Mouse (Mus musculus): ENCODE results near the gene Arhgef3.

Arhgef3 gene

GRCm38 (mm10) chr14:27371669-27372076, 257.0 kb downstream of the Arhgef3 start:
- DNase-seq (ENCODE audit: low read depth, low spot score) = no peak

- DNase-seq (ENCODE audit: low read depth, low spot score) = no peak
These were observed 258.8 kb downstream of the Arhgef3 start for GRCm38 (mm10) chr14:27373498-27373897.

- DNase-seq (ENCODE audit: low read depth, low spot score) = no peak
These were observed 261.5 kb downstream of the Arhgef3 start for GRCm38 (mm10) chr14:27376115-27376648.

- no peak for DNase-seq (ENCODE audit: low read depth, low spot score)
These were observed 264.0 kb downstream of the Arhgef3 start for GRCm38 (mm10) chr14:27378669-27379068.

- no peak for DNase-seq (ENCODE audit: low read depth, low spot score)
These were observed 264.7 kb downstream of the Arhgef3 start for GRCm38 (mm10) chr14:27379404-27379803.

GRCm38 (mm10) chr14:27381459-27381858, 266.8 kb downstream of the Arhgef3 start:
- no peak for DNase-seq (ENCODE audit: low read depth, low spot score)

- DNase-seq (ENCODE audit: low read depth, low spot score) = no peak
These were observed 268.7 kb downstream of the Arhgef3 start for GRCm38 (mm10) chr14:27383321-27383830.

- DNase-seq (ENCODE audit: low read depth, low spot score) = no peak
These were observed 269.4 kb downstream of the Arhgef3 start for GRCm38 (mm10) chr14:27384143-27384542.

GRCm38 (mm10) chr14:27388616-27389015, 273.9 kb downstream of the Arhgef3 start:
- no peak for DNase-seq (ENCODE audit: low read depth, low spot score)

- peak; percentile 42 for DNase-seq (ENCODE audit: low read depth, low spot score)
These were observed 275.0 kb downstream of the Arhgef3 start for GRCm38 (mm10) chr14:27389722-27390121.

GRCm38 (mm10) chr14:27390663-27391062, 276.0 kb downstream of the Arhgef3 start:
- no peak for DNase-seq (ENCODE audit: low read depth, low spot score)

- no peak for DNase-seq (ENCODE audit: low read depth, low spot score)
These were observed 277.1 kb downstream of the Arhgef3 start for GRCm38 (mm10) chr14:27391776-27392308.

- DNase-seq (ENCODE audit: low read depth, low spot score) = peak; percentile 44
These were observed 278.0 kb downstream of the Arhgef3 start for GRCm38 (mm10) chr14:27392660-27393059.

- DNase-seq (ENCODE audit: low read depth, low spot score) = no peak
These were observed 279.1 kb downstream of the Arhgef3 start for GRCm38 (mm10) chr14:27393806-27394205.

GRCm38 (mm10) chr14:27396424-27396823, 281.7 kb downstream of the Arhgef3 start:
- DNase-seq (ENCODE audit: low read depth, low spot score) = no peak

GRCm38 (mm10) chr14:27397526-27397925, 282.8 kb downstream of the Arhgef3 start:
- no peak for DNase-seq (ENCODE audit: low read depth, low spot score)

GRCm38 (mm10) chr14:27400495-27400894, 285.8 kb downstream of the Arhgef3 start:
- DNase-seq (ENCODE audit: low read depth, low spot score) = no peak

- no peak for DNase-seq (ENCODE audit: low read depth, low spot score)
These were observed 287.1 kb downstream of the Arhgef3 start for GRCm38 (mm10) chr14:27401717-27402278.

GRCm38 (mm10) chr14:27402332-27403250, 287.9 kb downstream of the Arhgef3 start:
- no peak for DNase-seq (ENCODE audit: low read depth, low spot score)

- DNase-seq (ENCODE audit: low read depth, low spot score) = no peak
These were observed 290.8 kb downstream of the Arhgef3 start for GRCm38 (mm10) chr14:27405452-27405851.

- no peak for DNase-seq (ENCODE audit: low read depth, low spot score)
These were observed 291.2 kb downstream of the Arhgef3 start for GRCm38 (mm10) chr14:27405947-27406346.

- DNase-seq (ENCODE audit: low read depth, low spot score) = no peak
These were observed 293.5 kb downstream of the Arhgef3 start for GRCm38 (mm10) chr14:27408240-27408639.

Measured in ES-CJ7 (cell line).